Mouse (Mus musculus) Patski (cell line): ENCODE measurements around the gene Car5a. TPM values are rescaled to one million over a fixed set of nuclear protein-coding genes. Genes with fewer than 3 reads are reported as not detected.

Source experiments
- ATAC-seq: fragments of 100-300 bp; one replicate; pipeline ENCODE4 v1.8.0; 2021
- CTCF ChIA-PET: fragments of 350-600 bp; sonication (Branson Sonifier 250); formaldehyde crosslinking; loops from one replicate; lab custom pipeline; 2022; ENCODE audit warnings: inconsistent platforms; lab: Charles Lee
- POLR2A ChIA-PET: fragments of 350-600 bp; sonication (Branson Sonifier 250); formaldehyde crosslinking; loops from one replicate; lab custom pipeline; 2022; ENCODE audit warnings: antibody characterized with exemption, inconsistent platforms; lab: Charles Lee
- DNase-seq: peaks from one replicate; pipeline ENCODE4 v3.0.0-alpha.2; 2011; ENCODE audit warnings: low read depth, low spot score
- H3K27me3 ChIP-seq: fragments of 371-371 bp; one replicate; pipeline ENCODE4 v1.5.1; 2021
- CTCF ChIP-seq: fragments of 100-300 bp; IDR thresholded peaks from one replicate; pipeline ENCODE4 v1.5.1; 2021
- in situ Hi-C: fragments of 300-500 bp; cut with MboI; formaldehyde crosslinking; loops from 3 replicates; pipeline ENCODE4 v1.11.1; 2018; ENCODE audit warnings: low pct_unique_long_range_greater_than_20kb, mixed read lengths
- polyA plus RNA-seq: library from polyadenylated mRNA; unstranded; gene quantifications from one replicate; pipeline ENCODE4 v1.2.3, GENCODE M21; 2021

Car5a gene
- polyA plus RNA-seq = not detected

GRCm38 (mm10) chr8:121944831-121945230 is at the start of gene Car5a:
Car5a (minus strand) TSS chr8:121944904.
- no peak for TF ChIP-seq CTCF
- H3K27me3 ChIP-seq = no peaks in the 10 kb centered on the region
- ChIA-PET POLR2A (no interaction called here), CTCF (no interaction called here)
- DNase-seq (no peak), ATAC-seq (no peak)
- in situ Hi-C loops = loop anchor here (25.0 kb wide), 1 partner anchor 233 kb away; no protein-coding TSS in a partner anchor

- no peaks in the 10 kb centered on the region for H3K27me3 ChIP-seq
- ATAC-seq (no peak), DNase-seq (no peak)
- ChIA-PET POLR2A (interaction anchor here (0.8 kb wide), 1 partner anchor 139 kb away, joined by 3 read pairs; no protein-coding TSS in a partner anchor), CTCF (interaction anchor here (0.7 to 1.2 kb wide), 2 partner anchors 28 to 170 kb away, joined by 3 read pairs; no protein-coding TSS in a partner anchor)
- in situ Hi-C loops = loop anchor here (5.0 kb wide), 2 partner anchors 64 to 154 kb away; no protein-coding TSS in a partner anchor
- TF ChIP-seq CTCF = no peak
These were observed 48.2 kb upstream of the Car5a start for GRCm38 (mm10) chr8:121992911-121993310.

GRCm38 (mm10) chr8:121991611-121992010 is 46.9 kb upstream of the Car5a start:
- no peaks in the 10 kb centered on the region for H3K27me3 ChIP-seq
- in situ Hi-C loops = loop anchor here (5.0 kb wide), 2 partner anchors 66 to 156 kb away; no protein-coding TSS in a partner anchor
- POLR2A ChIA-PET = no interaction called here
- no peak for TF ChIP-seq CTCF
- DNase-seq = no peak
- ATAC-seq = no peak
- CTCF ChIA-PET = no interaction called here

- no peak for ATAC-seq
- ChIA-PET POLR2A (interaction anchor here (0.7 kb wide), 1 partner anchor 11 kb away, joined by 4 read pairs; no protein-coding TSS in a partner anchor), CTCF (interaction anchor here (0.9 to 1.4 kb wide), 2 partner anchors 11 to 12 kb away, joined by 3 to 4 read pairs; no protein-coding TSS in a partner anchor)
- no peaks in the 10 kb centered on the region for H3K27me3 ChIP-seq
- no peak for TF ChIP-seq CTCF
- peak; percentile 84 for DNase-seq
- in situ Hi-C loops = loop anchor here (5.0 kb wide), 2 partner anchors 67 to 157 kb away; no protein-coding TSS in a partner anchor
These were observed 46.0 kb upstream of the Car5a start for GRCm38 (mm10) chr8:121990506-121991255.

GRCm38 (mm10) chr8:121987892-121988291 is 43.2 kb upstream of the Car5a start:
- DNase-seq (no peak), ATAC-seq (no peak)
- POLR2A ChIA-PET = interaction anchor here (0.8 to 1.1 kb wide), 3 partner anchors 9 to 167 kb away, joined by 3 to 6 read pairs (median 4); no protein-coding TSS in a partner anchor
- in situ Hi-C loops = no loop called here
- H3K27me3 ChIP-seq = no peaks in the 10 kb centered on the region
- no peak for TF ChIP-seq CTCF
- CTCF ChIA-PET = interaction anchor here (0.7 to 2.0 kb wide), 4 partner anchors 10 to 228 kb away, joined by 3 to 6 read pairs (median 4); no protein-coding TSS in a partner anchor

- TF ChIP-seq CTCF = no peak
- ATAC-seq (no peak), DNase-seq (no peak)
- ChIA-PET CTCF (no interaction called here), POLR2A (no interaction called here)
- in situ Hi-C loops = no loop called here
- H3K27me3 ChIP-seq = no peaks in the 10 kb centered on the region
These were observed 41.0 kb upstream of the Car5a start for GRCm38 (mm10) chr8:121985673-121986072.

- TF ChIP-seq CTCF = no peak
- ChIA-PET POLR2A (interaction anchor here (1.3 kb wide), 1 partner anchor 17 kb away, joined by 3 read pairs; no protein-coding TSS in a partner anchor), CTCF (no interaction called here)
- no peak for DNase-seq
- in situ Hi-C loops = no loop called here
- H3K27me3 ChIP-seq = no peaks in the 10 kb centered on the region
- no peak for ATAC-seq
These were observed 36.8 kb upstream of the Car5a start for GRCm38 (mm10) chr8:121981520-121981895.

GRCm38 (mm10) chr8:121980792-121981519 is 36.3 kb upstream of the Car5a start:
- TF ChIP-seq CTCF = no peak
- in situ Hi-C loops = no loop called here
- no peak for DNase-seq
- no peak for ATAC-seq
- CTCF ChIA-PET = no interaction called here
- POLR2A ChIA-PET = interaction anchor here (1.2 to 1.3 kb wide), 2 partner anchors 18 to 157 kb away, joined by 3 read pairs; no protein-coding TSS in a partner anchor
- no peaks in the 10 kb centered on the region for H3K27me3 ChIP-seq

GRCm38 (mm10) chr8:121978670-121979069 is 34.0 kb upstream of the Car5a start:
- in situ Hi-C loops = loop anchor here (10.0 kb wide), 1 partner anchor 286 kb away; no protein-coding TSS in a partner anchor
- no peak for TF ChIP-seq CTCF
- ChIA-PET CTCF (interaction anchor here (0.7 to 2.9 kb wide), 27 partner anchors 9 to 390 kb away, joined by 3 to 16 read pairs (median 5); partner anchors contain the start of gene Zfpm1), POLR2A (interaction anchor here (0.6 to 1.2 kb wide), 2 partner anchors 9 to 32 kb away, joined by 3 to 6 read pairs; no protein-coding TSS in a partner anchor)
- DNase-seq = no peak
- ATAC-seq = no peak
- no peaks in the 10 kb centered on the region for H3K27me3 ChIP-seq
